Mouse (Mus musculus) brain, embryonic 14.5 days (tissue): ENCODE measurements around the gene Gm10717. TPM values are rescaled to one million over a fixed set of nuclear protein-coding genes. Genes with fewer than 3 reads are reported as not detected.
"Not testable (repeated sequence)": the region's sequence is repeated elsewhere in the genome, so short reads cannot be mapped to it uniquely, and the experiment has no call there.

Experiments used
- DNase-seq: peaks from one replicate; pipeline ENCODE4 v3.0.0-alpha.2; 2011; ENCODE audit warnings: low read depth
- polyA plus RNA-seq: library from polyadenylated mRNA; depleted of rRNA; stranded (reverse); fragments of >200 nt; gene quantifications from 2 replicates; pipeline ENCODE4 v1.2.3, GENCODE M21; 2012; rRNA removed

Gm10717 gene
- polyA plus RNA-seq, 1 experiment = not detected

GRCm38 (mm10) chr9:3023985-3024648, 1.1 kb upstream of the Gm10717 start:
- not testable (repeated sequence) for DNase-seq

DNA sequence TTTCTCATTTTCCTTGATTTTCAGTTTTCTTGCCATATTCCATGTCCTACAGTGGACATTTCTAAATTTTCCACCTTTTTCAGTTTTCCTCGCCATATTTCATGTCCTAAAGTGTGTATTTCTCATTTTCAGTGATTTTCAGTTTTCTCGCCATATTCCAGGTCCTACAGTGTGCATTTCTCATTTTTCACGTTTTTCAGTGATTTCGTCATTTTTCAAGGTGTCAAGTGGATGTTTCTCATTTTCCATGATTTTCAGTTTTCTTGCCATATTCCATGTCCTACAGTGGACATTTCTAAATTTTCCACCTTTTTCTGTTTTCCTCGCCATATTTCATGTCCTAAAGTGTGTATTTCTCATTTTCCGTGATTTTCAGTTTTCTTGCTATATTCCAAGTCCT, 436 bp downstream of the Gm10717 start:
- not testable (repeated sequence) for DNase-seq

- not testable (repeated sequence) for DNase-seq
These were observed 919 bp downstream of the Gm10717 start for GRCm38 (mm10) chr9:3026136-3026535.

GRCm38 (mm10) chr9:3026741-3027140, 1.5 kb downstream of the Gm10717 start:
- not testable (repeated sequence) for DNase-seq

DNA sequence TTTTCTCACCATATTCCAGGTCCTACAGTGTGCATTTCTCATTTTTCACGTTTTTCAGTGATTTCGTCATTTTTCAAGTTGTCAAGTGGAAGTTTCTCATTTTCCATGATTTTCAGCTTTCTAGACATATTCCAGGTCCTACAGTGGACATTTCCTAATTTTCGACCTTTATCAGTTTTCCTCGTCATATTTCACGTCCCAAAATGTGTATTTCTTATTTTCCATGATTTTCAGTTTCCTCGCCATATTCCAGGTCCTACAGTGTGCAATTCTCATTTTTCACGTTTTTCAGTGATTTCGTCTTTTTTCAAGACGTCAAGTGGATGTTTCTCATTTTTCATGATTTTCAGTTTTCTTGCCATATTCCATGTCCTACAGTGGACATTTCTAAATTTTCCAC, 2.0 kb downstream of the Gm10717 start:
- peak; percentile 56 for DNase-seq

- not testable (repeated sequence) for DNase-seq
These were observed 4.2 kb downstream of the Gm10717 start for GRCm38 (mm10) chr9:3029276-3030000.

DNA sequence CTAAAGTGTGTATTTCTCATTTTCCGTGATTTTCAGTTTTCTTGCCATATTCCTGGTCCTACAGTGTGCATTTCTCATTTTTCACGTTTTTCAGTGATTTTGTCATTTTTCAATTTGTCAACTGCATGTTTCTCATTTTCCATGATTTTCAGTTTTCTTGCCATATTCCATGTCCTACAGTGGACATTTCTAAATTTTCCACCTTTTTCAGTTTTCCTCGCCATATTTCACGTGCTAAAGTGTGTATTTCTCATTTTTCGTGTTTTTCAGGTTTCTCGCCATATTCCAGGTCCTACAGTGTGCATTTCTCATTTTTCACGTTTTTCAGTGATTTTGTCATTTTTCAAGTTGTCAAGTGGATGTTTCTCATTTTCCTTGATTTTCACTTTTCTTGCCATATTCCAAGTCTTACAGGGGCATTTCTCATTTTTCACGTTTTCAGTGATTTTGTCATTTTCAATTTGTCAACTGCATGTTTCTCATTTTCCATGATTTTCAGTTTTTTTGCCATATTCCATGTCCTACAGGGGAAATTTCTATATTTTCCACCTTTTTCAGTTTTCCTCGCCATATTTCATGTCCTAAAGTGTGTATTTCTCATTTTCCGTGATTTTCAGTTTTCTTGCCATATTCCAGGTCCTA, 5.6 kb downstream of the Gm10717 start:
- DNase-seq = peak; percentile 91

DNA sequence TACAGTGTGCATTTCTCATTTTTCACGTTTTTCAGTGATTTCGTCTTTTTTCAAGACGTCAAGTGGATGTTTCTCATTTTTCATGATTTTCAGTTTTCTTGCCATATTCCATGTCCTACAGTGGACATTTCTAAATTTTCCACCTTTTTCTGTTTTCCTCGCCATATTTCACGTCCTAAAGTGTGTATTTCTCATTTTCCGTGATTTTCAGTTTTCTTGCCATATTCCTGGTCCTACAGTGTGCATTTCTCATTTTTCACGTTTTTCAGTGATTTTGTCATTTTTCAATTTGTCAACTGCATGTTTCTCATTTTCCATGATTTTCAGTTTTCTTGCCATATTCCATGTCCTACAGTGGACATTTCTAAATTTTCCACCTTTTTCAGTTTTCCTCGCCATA, 9.1 kb downstream of the Gm10717 start, which contains the start of gene Gm17535:
Gene Gm17535, plus strand, starts transcription at position 301 of the 400 bp plus-strand sequence.
- DNase-seq = not testable (repeated sequence)

DNA sequence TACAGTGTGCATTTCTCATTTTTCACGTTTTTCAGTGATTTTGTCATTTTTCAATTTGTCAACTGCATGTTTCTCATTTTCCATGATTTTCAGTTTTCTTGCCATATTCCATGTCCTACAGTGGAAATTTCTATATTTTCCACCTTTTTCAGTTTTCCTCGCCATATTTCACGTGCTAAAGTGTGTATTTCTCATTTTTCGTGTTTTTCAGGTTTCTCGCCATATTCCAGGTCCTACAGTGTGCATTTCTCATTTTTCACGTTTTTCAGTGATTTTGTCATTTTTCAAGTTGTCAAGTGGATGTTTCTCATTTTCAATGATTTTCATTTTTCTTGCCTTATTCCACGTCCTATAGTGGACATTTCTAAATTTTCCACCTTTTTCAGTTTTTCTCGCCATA, 11.4 kb downstream of the Gm10717 start, which contains the start of gene Gm10715:
Gene Gm10715, plus strand, starts transcription at position 301 of the 400 bp plus-strand sequence.
- DNase-seq = not testable (repeated sequence)

DNA sequence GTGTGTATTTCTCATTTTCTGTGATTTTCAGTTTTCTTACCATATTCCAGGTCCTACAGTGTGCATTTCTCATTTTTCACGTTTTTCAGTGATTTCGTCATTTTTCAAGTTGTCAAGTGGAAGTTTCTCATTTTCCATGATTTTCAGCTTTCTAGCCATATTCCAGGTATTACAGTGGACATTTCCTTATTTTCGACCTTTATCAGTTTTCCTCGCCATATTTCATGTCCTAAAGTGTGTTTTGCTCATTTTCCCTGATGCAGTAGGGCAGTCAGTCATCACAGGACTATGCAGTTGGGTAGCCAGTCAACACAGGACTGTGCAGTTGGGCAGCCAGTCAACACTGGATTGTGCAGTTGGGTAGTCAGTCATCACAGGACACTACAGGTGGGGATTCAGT, 12.9 kb downstream of the Gm10717 start:
- DNase-seq = peak; percentile 15

Other genes starting within 250 kb of the Gm10717 start
- gene Gm10722, start 24.5 kb upstream of the Gm10717 start, polyA plus RNA-seq = not detected in 2 replicates
- gene Gm11168, start 22.1 kb upstream of the Gm10717 start, polyA plus RNA-seq = 0.24 and 1.1 TPM in 2 replicates
- gene Gm10721, start 12.3 kb upstream of the Gm10717 start, polyA plus RNA-seq = 0.14 and 0.57 TPM in 2 replicates
- gene Gm10720, start 9.8 kb upstream of the Gm10717 start, polyA plus RNA-seq = not detected in 2 replicates
- 0.72 and 3.2 TPM in 2 replicates for gene Gm10719, start 8.0 kb upstream of the Gm10717 start, polyA plus RNA-seq
- gene Gm10718, start 1.9 kb upstream of the Gm10717 start, polyA plus RNA-seq = 1.1 and 7.3 TPM in 2 replicates
- not detected in 2 replicates for gene Gm17535, start 9.2 kb downstream of the Gm10717 start, polyA plus RNA-seq
- not detected in 2 replicates for gene Gm10715, start 11.5 kb downstream of the Gm10717 start, polyA plus RNA-seq